Mouse (Mus musculus): ENCODE measurements around the gene Alox5.

DNA sequence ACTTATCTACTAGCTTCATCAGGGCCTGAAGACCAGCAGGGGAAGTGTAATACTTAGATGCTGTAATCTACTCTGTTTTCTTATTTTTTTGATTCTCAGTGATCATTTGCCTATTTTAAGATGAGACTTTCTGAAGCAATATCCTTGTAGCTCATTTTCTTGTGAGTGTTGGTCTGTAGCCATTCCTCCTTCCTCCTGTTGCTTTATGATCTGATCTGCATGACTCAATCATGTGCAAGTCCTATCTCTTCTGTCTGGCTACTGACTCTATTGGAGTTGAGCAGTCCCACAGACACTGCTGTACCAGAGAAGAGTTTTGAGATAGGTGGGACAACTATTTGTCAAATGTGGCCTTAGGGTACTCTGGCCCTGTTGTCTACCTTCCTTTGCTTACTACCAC is 86.4 kb downstream of the Alox5 start:
- TF ChIP-seq CTCF (IDR thresholded peaks at IDR 0.05; ENCODE audit: low read depth) (no peak), EP300 (IDR thresholded peaks at IDR 0.05; ENCODE audit: low read depth) (no peak)
